Mouse (Mus musculus) embryonic facial prominence, embryonic 11.5 days (tissue): Measurements from ENCODE around the gene Dnajc21. TPM values are rescaled to one million over a fixed set of nuclear protein-coding genes. Genes with fewer than 3 reads are reported as not detected.
"Not testable (repeated sequence)": the region's sequence is repeated elsewhere in the genome, so short reads cannot be mapped to it uniquely, and the experiment has no call there.

Source experiments
- ATAC-seq: fragments of 200-750 bp; cut with Nextera tagmentation; replicated peaks from 2 replicates; pipeline ENCODE4 v1.8.0; 2017; ENCODE audit warnings: low read depth; ENCODE audit not compliant: insufficient number of reproducible peaks, low FRiP score, low TSS enrichment
- DNase-seq: peaks from one replicate; pipeline ENCODE4 v3.0.0-alpha.2; 2015; ENCODE audit warnings: low spot score
- H3K27ac ChIP-seq: fragments of 300-500 bp; sonication (generic); replicated peaks from 2 replicates; pipeline ENCODE4 v1.5.1; 2014; ENCODE audit warnings: mild to moderate bottlenecking, low read depth, low read length, control low read depth
- H3K27me3 ChIP-seq: fragments of 300-500 bp; sonication (generic); 2 replicates; pipeline ENCODE4 v1.6.1; 2014; ENCODE audit warnings: mild to moderate bottlenecking, low read length, moderate library complexity, mixed read lengths; ENCODE audit not compliant: control insufficient read depth, insufficient read depth
- H3K36me3 ChIP-seq: fragments of 300-500 bp; sonication (generic); replicated peaks from 2 replicates; pipeline ENCODE4 v1.6.1; 2014; ENCODE audit warnings: low read depth, mild to moderate bottlenecking, low read length, moderate library complexity, mixed read lengths; ENCODE audit not compliant: control insufficient read depth, insufficient read depth
- H3K4me1 ChIP-seq: fragments of 300-500 bp; sonication (generic); 2 replicates; pipeline ENCODE4 v1.6.1; 2014; ENCODE audit warnings: low read length, mixed read lengths; ENCODE audit not compliant: control insufficient read depth, insufficient read depth
- H3K4me2 ChIP-seq: fragments of 300-500 bp; sonication (generic); 2 replicates; pipeline ENCODE4 v1.6.1; 2014; ENCODE audit warnings: low read depth, mild to moderate bottlenecking, control low read depth, low read length, moderate library complexity
- H3K4me3 ChIP-seq: fragments of 300-500 bp; sonication (generic); 2 replicates; pipeline ENCODE4 v1.5.1; 2014; ENCODE audit warnings: low read depth, low read length, control low read depth
- H3K9ac ChIP-seq: fragments of 300-500 bp; sonication (generic); replicated peaks from 2 replicates; pipeline ENCODE4 v1.6.1; 2014; ENCODE audit warnings: mild to moderate bottlenecking, control low read depth, low read length
- H3K9me3 ChIP-seq: fragments of 300-500 bp; sonication (generic); replicated peaks from 2 replicates; pipeline ENCODE4 v1.6.1; 2016; ENCODE audit warnings: mild to moderate bottlenecking, low read length, inconsistent platforms, mixed read lengths; ENCODE audit not compliant: control insufficient read depth
- WGBS: fragments of 180-500 bp; shearing (Covaris S2); extraction: QIAGEN DNeasy Blood & Tissue Kit; methylation state at CpG from one replicate; pipeline ENCODE4 v1.1.7; 2014; 5-methylcytosine and 5-hydroxymethylcytosine counted together
- polyA plus RNA-seq: library from polyadenylated mRNA; unstranded; fragments of >200 nt; fragmentation: Nextera tagmentation; extraction: Ambion mirVana; gene quantifications from 2 replicates; pipeline ENCODE4 v1.2.1, GENCODE M21; 2014

Dnajc21 gene
- 14.3 and 18.2 TPM in 2 replicates for polyA plus RNA-seq

GRCm38 (mm10) chr15:10470151-10470831, at the start of gene Dnajc21:
Dnajc21 (minus strand) TSS chr15:10470516.
- DNase-seq (peak; percentile 87), ATAC-seq (peak; percentile 92)
- no peak within 1 kb of the TSS; the same call in 1 of the 2 replicates for H3K27ac ChIP-seq
- H3K4me3 ChIP-seq, result peak within 1 kb of the TSS; percentile 75
- H3K4me1 ChIP-seq, result no peaks in the 10 kb centered on the region
- no peaks in the 10 kb centered on the region for H3K27me3 ChIP-seq
- peak within 1 kb of the TSS; percentile 84 for H3K4me2 ChIP-seq
- H3K9ac ChIP-seq, result peak within 1 kb of the TSS; percentile 80
- peaks cover 1% of the 10 kb centered on the region for H3K36me3 ChIP-seq
- H3K9me3 ChIP-seq, result no peaks in the 10 kb centered on the region
- under 1% methylated on average over 54 of the region's 87 CpGs for WGBS

GRCm38 (mm10) chr15:10515166-10515565, 44.9 kb upstream of the Dnajc21 start:
- Histone ChIP-seq H3K4me1 (no peaks in the 10 kb centered on the region), H3K9me3 (no peaks in the 10 kb centered on the region), H3K36me3 (no peaks in the 10 kb centered on the region), H3K27me3 (no peaks in the 10 kb centered on the region), H3K4me2 (no peak overlapping the region), H3K9ac (no peak overlapping the region), H3K27ac (no peak overlapping the region), H3K4me3 (no peak overlapping the region)
- ATAC-seq (no peak), DNase-seq (no peak)
- 84% methylated on average over 7 of the region's 7 CpGs for WGBS

GRCm38 (mm10) chr15:10506099-10506498, 35.8 kb upstream of the Dnajc21 start:
- WGBS, result 43% methylated on average over 11 of the region's 11 CpGs
- H3K9ac ChIP-seq, result no peak overlapping the region
- no peak overlapping the region for H3K4me2 ChIP-seq
- no peak for ATAC-seq
- H3K9me3 ChIP-seq, result no peaks in the 10 kb centered on the region
- no peak overlapping the region for H3K4me3 ChIP-seq
- H3K27me3 ChIP-seq, result no peaks in the 10 kb centered on the region
- H3K4me1 ChIP-seq, result 0 out of 2 replicates have a peak, but pooled peaks cover 2% of the 10 kb centered on the region
- H3K36me3 ChIP-seq, result no peaks in the 10 kb centered on the region
- no peak overlapping the region for H3K27ac ChIP-seq
- DNase-seq, result peak; percentile 51

- Histone ChIP-seq H3K9me3 (no peaks in the 10 kb centered on the region), H3K9ac (no peak overlapping the region), H3K27ac (no peak overlapping the region), H3K27me3 (no peaks in the 10 kb centered on the region), H3K36me3 (no peaks in the 10 kb centered on the region), H3K4me1 (no peaks in the 10 kb centered on the region), H3K4me2 (no peak overlapping the region), H3K4me3 (no peak overlapping the region)
- peak; percentile 82 for DNase-seq
- whole genome bisulfite sequencing, result 56% methylated on average over 11 of the region's 11 CpGs
- ATAC-seq, result 0 out of 2 replicates have a peak, but pooled peaks have one; percentile 75
Measured at GRCm38 (mm10) chr15:10500838-10501719, 30.8 kb upstream of the Dnajc21 start.

GRCm38 (mm10) chr15:10500035-10500434, 29.7 kb upstream of the Dnajc21 start:
- 87% methylated on average over 5 of the region's 5 CpGs for WGBS

GRCm38 (mm10) chr15:10499593-10499992, 29.3 kb upstream of the Dnajc21 start:
- no peak for DNase-seq
- no peak overlapping the region for H3K27ac ChIP-seq
- H3K9me3 ChIP-seq, result no peaks in the 10 kb centered on the region
- no peaks in the 10 kb centered on the region for H3K27me3 ChIP-seq
- H3K9ac ChIP-seq, result no peak overlapping the region
- no peaks in the 10 kb centered on the region for H3K4me1 ChIP-seq
- no peak for ATAC-seq
- H3K36me3 ChIP-seq, result no peaks in the 10 kb centered on the region
- H3K4me3 ChIP-seq, result no peak overlapping the region
- H3K4me2 ChIP-seq, result no peak overlapping the region
- WGBS, result 75% methylated on average over 5 of the region's 5 CpGs

More at GRCm38 (mm10) chr15:10500035-10500434, 29.7 kb upstream of the Dnajc21 start:
- Histone ChIP-seq H3K27me3 (no peaks in the 10 kb centered on the region), H3K4me1 (no peaks in the 10 kb centered on the region), H3K9me3 (no peaks in the 10 kb centered on the region), H3K36me3 (no peaks in the 10 kb centered on the region), H3K27ac (no peak overlapping the region), H3K9ac (no peak overlapping the region), H3K4me3 (no peak overlapping the region), H3K4me2 (no peak overlapping the region)
- DNase-seq (no peak), ATAC-seq (no peak)

GRCm38 (mm10) chr15:10496696-10497095, 26.4 kb upstream of the Dnajc21 start:
- H3K4me1 ChIP-seq, H3K4me2 ChIP-seq, H3K27me3 ChIP-seq, H3K36me3 ChIP-seq, H3K9ac ChIP-seq, H3K27ac ChIP-seq, H3K4me3 ChIP-seq, H3K9me3 ChIP-seq, DNase-seq, ATAC-seq: not testable (repeated sequence)
- WGBS, result 96% methylated on average over 1 of the region's 1 CpGs

- no peak for DNase-seq
- H3K27me3 ChIP-seq, result no peaks in the 10 kb centered on the region
- no peak overlapping the region for H3K9ac ChIP-seq
- ATAC-seq, result no peak
- no peaks in the 10 kb centered on the region for H3K9me3 ChIP-seq
- 95% methylated on average over 11 of the region's 11 CpGs for WGBS
- no peaks in the 10 kb centered on the region for H3K4me1 ChIP-seq
- H3K36me3 ChIP-seq, result no peaks in the 10 kb centered on the region; the same call in 1 of the 2 replicates
- H3K27ac ChIP-seq, result no peak overlapping the region
- H3K4me3 ChIP-seq, result no peak overlapping the region
- no peak overlapping the region for H3K4me2 ChIP-seq
Measured at GRCm38 (mm10) chr15:10495944-10496343, 25.6 kb upstream of the Dnajc21 start.
